Mouse (Mus musculus) NIH3T3 (cell line): ENCODE measurements around the gene Twsg1.

Experiments used
- DNase-seq: peaks from one replicate; pipeline ENCODE4 v3.0.0-alpha.2; 2012; ENCODE audit warnings: low read depth

The Twsg1 gene

DNA sequence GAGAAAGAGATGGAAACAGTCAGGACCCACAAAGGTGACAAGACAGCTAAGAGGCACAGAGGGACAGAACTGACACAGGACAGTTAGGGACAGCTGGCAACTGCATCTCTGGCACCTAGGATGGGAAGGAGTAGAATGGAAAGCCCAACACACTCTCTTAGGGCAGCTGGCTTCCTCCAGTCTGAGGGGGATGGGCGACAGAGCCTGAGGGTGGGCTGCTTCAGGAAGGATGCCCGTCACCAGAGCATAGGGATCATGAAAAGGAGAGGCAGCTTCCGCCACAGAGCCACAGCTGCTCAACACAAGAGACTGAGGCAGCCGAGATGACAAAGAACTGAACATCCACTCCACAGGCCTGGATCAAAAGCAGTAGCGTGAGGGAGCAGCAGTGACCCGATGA lies 19.5 kb downstream of the Twsg1 start:
- DNase-seq: peak; percentile 7

DNA sequence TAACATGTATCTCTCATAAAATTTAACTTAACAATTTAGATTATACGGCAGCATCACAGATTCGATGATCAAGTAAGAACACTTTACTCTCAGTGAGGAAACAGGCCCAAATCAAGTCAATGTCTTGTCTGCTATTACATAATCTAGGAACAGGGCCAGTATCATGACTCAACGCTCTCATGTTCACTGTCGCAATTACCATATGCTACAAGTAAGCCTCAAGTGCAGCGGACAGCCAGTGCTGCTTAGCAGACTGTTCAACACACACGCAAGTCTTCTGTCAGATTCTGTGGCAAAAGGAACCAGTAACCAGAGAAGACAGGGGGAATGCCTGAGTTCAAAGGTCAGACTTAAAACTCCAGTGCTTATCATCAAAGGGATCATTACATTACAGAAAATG lies 20.1 kb downstream of the Twsg1 start:
- DNase-seq: peak; percentile 96

GRCm38 (mm10) chr17:65930158-65930826 lies 20.7 kb downstream of the Twsg1 start:
- no peak for DNase-seq

GRCm38 (mm10) chr17:65929319-65929978 lies 21.6 kb downstream of the Twsg1 start:
- no peak for DNase-seq

DNA sequence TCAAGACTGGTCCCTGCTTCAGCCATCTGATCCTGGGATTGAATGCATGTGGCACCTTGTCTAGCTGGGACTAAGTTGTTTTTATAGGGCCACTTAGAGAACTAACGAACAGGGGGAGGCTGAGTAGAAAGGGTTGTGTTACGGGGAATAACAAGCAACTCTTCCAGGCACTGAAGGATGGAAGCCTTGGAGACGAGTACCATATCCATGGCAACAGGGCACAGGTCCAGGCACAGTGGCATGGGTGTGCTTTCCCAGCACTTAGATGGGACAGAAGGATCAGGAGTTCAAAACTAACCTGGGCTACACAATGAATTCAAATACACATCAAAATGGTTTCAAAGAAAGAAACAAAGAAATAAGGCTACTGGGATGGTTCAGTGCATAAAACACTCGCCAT lies 23.9 kb downstream of the Twsg1 start:
- DNase-seq: no peak

GRCm38 (mm10) chr17:65924218-65924617 lies 26.8 kb downstream of the Twsg1 start:
- no peak for DNase-seq

- no peak for DNase-seq
Measured at GRCm38 (mm10) chr17:65921975-65922374, 29.1 kb downstream of the Twsg1 start.

DNA sequence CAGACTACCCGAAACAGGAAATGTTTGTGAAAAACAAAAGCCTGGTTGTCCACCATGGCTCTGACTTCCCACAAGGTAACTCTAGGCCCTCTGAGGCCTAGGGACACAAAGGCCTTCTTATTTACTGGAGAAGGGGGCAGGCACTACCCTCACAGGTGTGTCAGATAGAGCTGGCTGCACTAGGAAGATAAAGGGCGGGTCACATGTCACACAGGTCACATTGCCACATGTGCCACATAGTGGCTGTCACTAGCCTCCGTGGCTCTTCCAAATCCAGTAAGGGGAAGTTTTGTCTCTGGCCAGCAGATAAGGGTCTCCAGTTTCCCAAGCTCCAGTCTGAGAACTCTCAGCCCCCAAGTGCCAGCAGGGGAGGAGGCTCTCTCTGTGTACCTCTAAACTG lies 31.8 kb downstream of the Twsg1 start:
- DNase-seq: no peak

DNA sequence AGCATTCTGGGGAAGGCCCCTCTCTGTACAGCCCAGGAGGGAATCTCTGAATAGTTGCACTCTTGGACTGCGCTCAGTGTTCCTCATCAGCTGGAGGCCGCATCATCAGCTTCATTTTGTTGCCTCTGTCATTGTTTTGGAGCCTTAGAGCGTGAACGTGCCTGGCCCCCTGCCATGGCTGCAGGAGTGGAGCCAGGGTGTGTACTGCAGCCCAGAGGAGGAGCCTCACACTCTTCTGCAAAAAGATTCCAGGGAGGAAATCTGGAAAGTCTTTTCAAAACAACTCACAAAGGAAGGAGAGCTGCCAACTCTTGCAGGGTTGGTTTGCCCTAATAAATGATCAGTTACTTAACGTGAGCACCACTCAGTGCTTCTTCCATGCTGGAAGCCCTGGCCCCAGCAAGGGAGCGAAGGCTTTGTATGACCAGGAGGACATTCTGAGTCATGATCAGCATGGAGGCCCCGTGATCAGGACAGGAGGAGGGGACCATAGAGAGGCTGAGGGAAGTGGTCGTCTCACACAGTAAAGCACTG lies 34.8 kb downstream of the Twsg1 start:
- peak; percentile 98 for DNase-seq

- no peak for DNase-seq
Measured at GRCm38 (mm10) chr17:65914083-65914482, 36.9 kb downstream of the Twsg1 start.

DNA sequence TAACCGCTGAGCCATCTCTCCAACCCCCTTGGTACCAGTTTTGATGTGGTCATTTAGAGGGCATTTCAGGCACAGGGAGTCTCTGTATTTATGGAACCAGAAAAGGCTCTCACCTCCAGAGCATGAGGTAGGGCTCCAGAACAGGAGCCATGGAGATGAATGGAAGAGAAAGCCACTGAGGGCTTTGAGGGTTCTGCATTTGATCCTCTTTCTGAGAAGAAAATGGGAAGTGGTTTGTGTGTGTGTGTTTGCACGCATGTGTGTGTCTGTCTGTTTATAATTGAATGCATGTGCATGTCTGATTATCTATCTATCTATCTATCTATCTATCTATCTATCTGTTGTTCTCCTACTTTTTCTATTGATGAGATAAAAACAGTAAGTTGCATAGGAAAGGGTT lies 38.8 kb downstream of the Twsg1 start:
- DNase-seq: no peak

DNA sequence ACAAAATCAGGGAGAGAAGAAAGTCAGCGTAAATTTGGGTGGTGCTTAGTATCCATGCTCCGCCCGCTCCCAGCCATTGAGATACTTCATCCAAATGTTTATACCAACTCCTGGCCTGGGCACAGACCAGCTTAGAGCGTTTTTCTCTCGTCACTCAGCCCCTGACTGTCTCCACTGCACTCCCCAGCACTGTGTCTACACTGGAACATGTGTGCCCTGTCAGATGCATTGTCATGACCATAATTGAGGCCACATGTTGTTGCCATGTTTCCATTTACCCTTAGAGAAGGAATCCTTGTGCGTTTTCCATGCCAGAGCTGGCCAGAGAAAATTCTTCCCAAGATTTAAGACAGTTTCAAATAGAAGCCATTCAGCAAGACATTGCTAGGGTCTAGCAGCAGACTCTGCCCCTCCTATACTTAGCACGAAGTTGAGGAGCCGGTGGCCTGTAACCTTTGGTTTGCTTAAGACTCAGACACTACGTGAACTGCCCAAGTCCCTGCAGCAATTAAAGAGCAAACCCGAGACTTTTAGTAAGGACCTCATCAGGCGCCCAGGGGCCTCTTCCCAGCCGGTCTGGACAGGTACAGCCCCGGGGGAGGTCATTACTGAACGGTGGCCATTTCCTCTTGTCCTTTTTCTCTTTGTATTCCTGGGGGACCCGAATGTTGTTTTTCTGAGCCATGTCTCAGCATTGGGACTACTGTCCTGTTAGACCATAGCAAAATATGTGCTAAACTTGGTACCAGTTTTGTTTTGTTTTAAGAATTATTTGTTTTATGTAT lies 39.5 kb downstream of the Twsg1 start:
- peak; percentile 38 for DNase-seq

- DNase-seq: no peak
Measured at GRCm38 (mm10) chr17:65908270-65908669, 42.8 kb downstream of the Twsg1 start.

DNA sequence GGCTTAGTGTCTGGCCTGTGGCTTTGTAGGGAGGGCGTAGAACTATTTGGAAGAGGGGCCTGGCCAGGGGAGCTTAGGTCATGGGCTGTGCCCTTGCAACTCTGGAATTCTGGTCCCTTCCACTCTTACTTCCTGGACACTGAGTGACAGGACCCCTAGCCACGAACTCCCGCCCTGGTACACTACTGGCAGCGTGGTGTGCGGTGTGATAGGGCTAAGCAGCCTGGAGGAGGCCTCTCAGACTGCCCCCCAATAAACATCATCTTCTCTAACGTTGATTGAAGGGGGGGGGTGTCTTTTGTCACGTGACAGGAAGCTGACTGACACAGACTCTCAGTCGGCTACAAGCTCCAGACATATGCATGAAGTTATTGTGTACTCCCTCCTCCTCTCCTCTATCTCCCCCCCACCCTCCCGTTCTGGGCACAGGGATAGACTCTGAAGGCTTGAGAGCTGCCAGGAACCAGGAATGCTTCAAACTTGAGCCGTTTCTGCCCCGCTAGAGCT lies 44.1 kb downstream of the Twsg1 start:
- DNase-seq: no peak

- DNase-seq: no peak
Measured at GRCm38 (mm10) chr17:65906313-65906894, 44.6 kb downstream of the Twsg1 start.

DNA sequence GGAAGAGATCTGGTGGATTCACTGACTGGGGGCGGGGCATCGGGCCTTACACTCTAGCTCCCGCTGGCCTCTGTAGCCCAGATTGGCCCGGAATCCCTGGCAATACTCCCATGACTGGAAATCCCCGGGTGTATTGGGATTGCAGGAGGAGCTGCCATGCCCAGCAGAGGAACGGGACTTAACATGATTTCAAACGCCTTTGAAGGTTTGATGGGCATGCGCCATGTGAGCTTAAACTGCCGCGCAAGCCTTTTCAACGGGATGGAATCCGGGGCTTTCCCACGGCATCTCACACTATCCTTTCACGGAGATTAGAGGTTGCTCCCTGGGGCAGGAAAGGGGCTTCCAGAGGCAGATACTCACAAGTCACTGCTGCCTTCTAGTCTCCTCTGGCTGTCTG lies 45.8 kb downstream of the Twsg1 start:
- DNase-seq: no peak

GRCm38 (mm10) chr17:65903826-65904225 lies 47.2 kb downstream of the Twsg1 start:
- DNase-seq: no peak

GRCm38 (mm10) chr17:65903011-65903410 lies 48.0 kb downstream of the Twsg1 start:
- DNase-seq: no peak

DNA sequence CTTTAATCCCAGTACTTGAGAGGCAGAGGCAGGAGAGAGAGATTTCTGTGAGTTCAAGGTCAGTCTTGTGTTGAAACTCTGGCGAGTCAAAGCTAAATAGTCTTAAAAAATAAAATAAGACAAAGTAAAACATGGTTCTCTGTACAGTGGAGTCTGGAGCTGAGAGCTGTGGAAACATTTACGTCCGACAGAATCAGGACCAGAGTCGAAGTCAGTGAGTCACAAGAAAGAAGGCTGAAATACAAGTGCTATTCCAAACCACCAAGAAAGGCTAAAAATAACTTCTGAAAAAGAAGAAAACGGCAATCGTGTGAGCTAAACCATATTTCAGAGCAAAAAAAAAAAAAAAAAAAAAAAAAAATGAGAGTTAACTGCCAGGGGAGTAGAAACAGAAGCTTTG lies 48.7 kb downstream of the Twsg1 start:
- DNase-seq: peak; percentile 24

DNA sequence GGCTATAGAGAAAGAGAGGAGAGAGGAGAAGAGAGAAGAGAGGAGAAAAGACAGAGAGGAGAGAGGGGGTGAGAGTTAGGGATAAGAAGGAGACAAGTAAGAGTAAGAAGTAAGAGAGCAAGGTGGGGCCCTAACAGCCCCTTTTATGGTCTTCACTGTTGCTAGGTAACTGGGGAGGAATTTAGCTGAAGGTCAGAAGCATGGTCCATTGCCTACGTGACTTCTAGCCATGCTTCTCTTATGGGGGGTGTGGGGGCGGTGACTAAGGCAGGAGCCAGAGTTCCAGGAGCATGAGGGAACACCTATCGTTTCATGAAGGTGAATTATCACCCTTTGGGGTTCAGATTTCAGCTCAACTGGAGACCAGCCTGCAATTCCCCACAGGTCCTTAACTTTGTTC lies 55.0 kb downstream of the Twsg1 start:
- no peak for DNase-seq

DNA sequence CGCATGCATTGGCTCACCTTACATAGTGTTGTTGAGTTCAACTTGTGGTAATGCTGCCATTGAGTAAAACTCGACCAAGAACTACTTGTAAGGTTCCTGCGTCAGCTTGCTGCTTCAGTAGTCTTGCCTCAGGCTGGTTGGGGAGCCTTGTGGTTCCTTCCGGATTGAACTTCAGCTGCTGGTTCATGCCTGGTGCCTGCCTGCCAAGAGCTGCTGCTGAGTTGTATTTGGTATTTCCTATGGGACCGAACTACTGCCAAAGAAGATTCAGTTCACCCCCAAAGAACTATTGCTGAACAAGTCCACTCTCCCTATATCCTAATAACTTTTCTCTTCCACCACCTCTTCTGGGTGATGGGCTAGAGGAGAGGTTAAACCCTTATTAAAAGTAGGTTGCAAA lies 61.5 kb downstream of the Twsg1 start:
- peak; percentile 57 for DNase-seq

DNA sequence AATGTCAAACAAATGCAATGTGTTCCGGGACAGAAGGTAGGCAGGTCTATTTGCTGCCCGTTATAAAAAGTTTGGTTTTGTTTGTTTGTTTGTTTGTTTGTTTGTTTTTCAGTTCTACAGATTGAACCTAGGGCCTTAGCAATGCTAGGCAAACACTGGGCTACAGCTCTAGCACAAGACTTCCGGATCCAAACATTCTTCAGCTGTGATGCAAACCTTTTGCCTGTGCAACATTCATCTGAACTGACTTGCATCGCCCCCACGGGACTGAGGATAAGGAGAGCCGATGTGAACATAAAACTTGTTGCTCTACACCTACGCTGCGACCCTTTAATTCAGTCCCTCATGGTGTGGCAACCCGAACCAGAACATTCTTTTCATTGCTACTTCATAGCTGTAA lies 64.5 kb downstream of the Twsg1 start:
- DNase-seq: peak; percentile 82
